Mouse (Mus musculus): ENCODE measurements around the gene Foxd1. TPM values are rescaled to one million over a fixed set of nuclear protein-coding genes. Genes with fewer than 3 reads are reported as not detected.
A peak's percentile ranks its signal among the peaks of the same experiment; 100 is the strongest.

The Foxd1 gene
- 3.4 and 3.7 TPM in 2 replicates for polyA plus RNA-seq (2016; fragmentation: Nextera tagmentation; extraction: Ambion mirVana)

DNA sequence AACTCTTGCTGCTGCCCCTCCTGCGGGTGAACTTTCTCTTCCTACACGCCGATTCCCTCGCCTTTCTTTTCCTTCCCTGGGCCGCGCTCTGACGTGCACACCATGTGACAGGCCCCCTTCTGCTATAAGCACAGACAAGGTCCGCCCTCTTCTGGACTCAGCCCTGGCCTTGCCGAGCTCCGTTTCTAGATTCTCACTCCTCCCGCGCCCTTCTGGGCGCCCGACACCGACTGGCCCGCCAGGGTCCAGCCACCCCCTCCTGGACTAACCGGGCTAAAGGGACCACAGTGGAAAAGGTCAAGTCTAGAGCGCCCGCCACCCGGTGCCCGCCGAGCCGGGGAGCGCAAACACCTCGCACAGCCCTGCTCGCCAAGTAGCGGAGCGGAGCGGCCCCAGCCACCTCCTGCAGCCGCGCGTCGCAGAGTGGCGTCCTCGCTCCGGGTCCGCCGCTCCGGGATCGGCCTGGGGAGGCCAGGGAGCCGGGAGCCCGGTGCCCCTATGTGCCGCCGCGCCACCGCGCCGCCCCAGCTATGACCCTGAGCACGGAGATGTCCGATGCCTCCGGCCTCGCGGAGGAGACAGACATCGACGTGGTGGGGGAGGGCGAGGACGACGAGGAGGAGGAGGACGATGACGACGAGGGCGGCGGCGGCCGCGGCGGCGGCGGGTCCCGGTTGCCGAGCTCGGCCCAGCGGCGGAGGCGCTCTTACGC lies at the start of gene Foxd1:
Foxd1 (plus strand) TSS at position 153 of the 712 bp plus-strand sequence.
- peak within 1 kb of the TSS; percentile 86 for H3K27ac ChIP-seq (replicated peaks)
- peak within 1 kb of the TSS; percentile 66 for H3K4me3 ChIP-seq
- H3K27me3 ChIP-seq (ENCODE audit: low read depth, poor library complexity, severe bottlenecking) = peaks cover 100% of the 10 kb centered on the region

DNA sequence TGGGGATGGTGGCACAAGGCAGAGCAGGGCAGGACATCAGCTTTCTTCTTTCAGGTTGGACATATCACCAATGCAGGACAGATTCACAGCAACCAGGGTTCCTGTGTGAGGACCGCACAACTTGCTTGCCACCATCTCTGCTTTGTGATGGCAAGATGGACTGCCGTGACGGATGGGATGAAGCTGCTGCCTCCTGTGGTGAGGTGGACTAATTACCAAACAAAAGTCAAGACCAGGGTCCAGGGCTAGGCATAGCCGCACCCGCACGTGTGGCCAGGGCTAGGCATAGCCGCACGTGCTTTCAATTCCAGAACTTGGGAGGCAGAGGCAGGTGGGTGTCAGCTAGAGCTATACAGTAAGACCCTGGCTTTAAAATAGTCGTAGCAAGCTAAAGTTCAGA lies 48.8 kb upstream of the Foxd1 start:
- no peak for DNase-seq (ENCODE audit: low spot score)
- Histone ChIP-seq H3K4me1 (no peaks in the 10 kb centered on the region), H3K4me3 (no peak overlapping the region), H3K36me3 (peaks cover 33% of the 10 kb centered on the region), H3K9me3 (replicated peaks) (no peaks in the 10 kb centered on the region), H3K27me3 (ENCODE audit: low read depth, poor library complexity, severe bottlenecking) (no peaks in the 10 kb centered on the region), H3K27ac (replicated peaks) (no peak overlapping the region)
- 91% methylated on average over 9 of the region's 9 CpGs for WGBS

More for the DNA sequence above, at the start of gene Foxd1:
- Histone ChIP-seq H3K9me3 (replicated peaks) (no peaks in the 10 kb centered on the region), H3K36me3 (no peaks in the 10 kb centered on the region), H3K4me1 (peaks cover 44% of the 10 kb centered on the region)
- peak; percentile 88 for DNase-seq (ENCODE audit: low spot score)
- WGBS = under 1% methylated on average over 71 of the region's 76 CpGs

GRCm38 (mm10) chr13:98306393-98306792 lies 47.6 kb upstream of the Foxd1 start:
- no peak for DNase-seq (ENCODE audit: low spot score)
- Histone ChIP-seq H3K27me3 (ENCODE audit: low read depth, poor library complexity, severe bottlenecking) (no peaks in the 10 kb centered on the region), H3K4me1 (no peaks in the 10 kb centered on the region), H3K9me3 (replicated peaks) (no peaks in the 10 kb centered on the region), H3K36me3 (peaks cover 44% of the 10 kb centered on the region), H3K27ac (replicated peaks) (no peak overlapping the region), H3K4me3 (no peak overlapping the region)
- 55% methylated on average over 5 of the region's 5 CpGs for WGBS

DNA sequence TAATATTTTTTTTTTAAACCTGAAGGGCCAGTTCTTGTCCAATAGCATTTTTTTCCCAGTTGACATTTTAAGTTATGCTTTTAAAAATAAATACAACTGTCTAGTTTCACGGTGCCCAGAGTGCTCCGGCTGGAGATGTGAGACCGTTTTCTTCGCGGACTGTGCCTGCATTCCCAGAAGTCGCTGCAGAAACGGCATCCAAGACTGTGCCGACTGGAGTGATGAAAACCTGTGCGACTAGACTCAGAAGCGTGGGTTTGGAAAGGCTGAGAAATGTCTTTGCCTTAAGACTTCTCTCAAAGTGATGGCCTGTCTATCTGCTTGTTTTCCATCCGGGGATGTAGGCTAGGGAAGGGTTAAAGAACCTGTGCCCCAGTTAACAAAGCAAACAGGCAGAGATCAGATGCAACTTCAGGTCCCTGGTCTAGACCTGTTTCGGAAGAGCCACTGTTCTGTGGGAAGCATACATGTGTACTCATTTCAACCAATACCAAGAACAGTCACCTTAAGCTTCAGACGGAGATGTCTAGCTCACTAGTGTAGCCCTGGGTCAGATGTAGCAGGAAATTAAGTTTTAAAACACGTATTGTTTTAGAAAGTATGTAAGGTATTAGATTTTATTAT lies 47.1 kb upstream of the Foxd1 start:
- no peaks in the 10 kb centered on the region for H3K4me1 ChIP-seq
- H3K4me3 ChIP-seq = no peak overlapping the region
- no peaks in the 10 kb centered on the region for H3K27me3 ChIP-seq (ENCODE audit: low read depth, poor library complexity, severe bottlenecking)
- DNase-seq (ENCODE audit: low spot score) = no peak
- no peak overlapping the region for H3K27ac ChIP-seq (replicated peaks)
- no peaks in the 10 kb centered on the region for H3K9me3 ChIP-seq (replicated peaks)
- H3K36me3 ChIP-seq = peaks cover 50% of the 10 kb centered on the region
- 65% methylated on average over 14 of the region's 14 CpGs for WGBS

DNA sequence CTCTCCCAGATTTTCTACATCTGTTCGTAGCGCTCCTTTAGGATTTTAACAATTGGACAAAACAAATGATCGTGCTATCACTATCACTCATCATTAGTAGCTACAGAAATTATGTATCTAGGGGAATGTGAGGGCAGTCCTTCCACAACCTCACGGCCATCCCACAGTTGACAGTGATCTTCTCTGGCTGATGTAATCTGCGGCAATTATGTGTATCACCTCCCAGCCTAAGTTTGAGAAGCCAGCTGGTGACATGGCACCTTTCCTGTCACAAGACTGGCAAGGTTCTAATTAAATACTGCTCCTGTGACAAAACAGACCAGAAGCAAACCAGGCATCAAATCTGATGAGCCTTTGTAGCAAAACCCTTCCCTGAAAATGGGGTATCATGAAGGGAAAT lies 46.0 kb upstream of the Foxd1 start:
- Histone ChIP-seq H3K4me1 (no peaks in the 10 kb centered on the region), H3K4me3 (no peak overlapping the region), H3K27ac (replicated peaks) (no peak overlapping the region), H3K27me3 (ENCODE audit: low read depth, poor library complexity, severe bottlenecking) (no peaks in the 10 kb centered on the region), H3K9me3 (replicated peaks) (no peaks in the 10 kb centered on the region), H3K36me3 (peaks cover 60% of the 10 kb centered on the region)
- no peak for DNase-seq (ENCODE audit: low spot score)
- 87% methylated on average over 5 of the region's 5 CpGs for WGBS

- H3K9me3 ChIP-seq (replicated peaks) = no peaks in the 10 kb centered on the region
- no peak for DNase-seq (ENCODE audit: low spot score)
- H3K4me3 ChIP-seq = no peak overlapping the region
- no peaks in the 10 kb centered on the region for H3K4me1 ChIP-seq
- 90% methylated on average over 4 of the region's 4 CpGs for WGBS
- H3K27me3 ChIP-seq (ENCODE audit: low read depth, poor library complexity, severe bottlenecking) = no peaks in the 10 kb centered on the region
- H3K36me3 ChIP-seq = peaks cover 68% of the 10 kb centered on the region
- H3K27ac ChIP-seq (replicated peaks) = no peak overlapping the region
These were observed 45.3 kb upstream of the Foxd1 start for GRCm38 (mm10) chr13:98308724-98309123.

DNA sequence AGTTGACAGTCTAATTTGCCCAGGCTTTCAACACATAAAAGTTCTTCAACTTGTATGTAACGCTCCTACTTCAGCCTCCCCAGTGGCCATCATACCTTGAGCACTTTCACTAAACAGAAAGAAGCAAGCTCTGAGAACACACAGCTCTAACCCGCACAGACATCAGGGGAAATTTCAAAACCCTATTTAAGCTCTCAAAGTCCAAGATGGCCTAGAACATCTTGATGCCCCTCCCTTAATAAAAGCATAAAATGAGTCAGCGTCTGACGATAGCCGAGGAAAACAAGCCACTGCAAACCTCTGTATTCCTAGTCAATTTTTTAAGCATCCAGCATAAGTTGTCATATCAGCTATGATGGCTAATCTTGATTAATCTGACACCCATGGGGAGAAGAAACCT lies 42.4 kb upstream of the Foxd1 start:
- no peaks in the 10 kb centered on the region for H3K27me3 ChIP-seq (ENCODE audit: low read depth, poor library complexity, severe bottlenecking)
- H3K27ac ChIP-seq (replicated peaks) = no peak overlapping the region
- WGBS = 94% methylated on average over 5 of the region's 5 CpGs
- DNase-seq (ENCODE audit: low spot score) = no peak
- H3K4me3 ChIP-seq = no peak overlapping the region
- peaks cover 77% of the 10 kb centered on the region for H3K36me3 ChIP-seq
- H3K9me3 ChIP-seq (replicated peaks) = no peaks in the 10 kb centered on the region
- H3K4me1 ChIP-seq = peaks cover 21% of the 10 kb centered on the region

GRCm38 (mm10) chr13:98313631-98314030 lies 40.4 kb upstream of the Foxd1 start:
- no peaks in the 10 kb centered on the region for H3K9me3 ChIP-seq (replicated peaks)
- peaks cover 27% of the 10 kb centered on the region for H3K4me1 ChIP-seq
- H3K27me3 ChIP-seq (ENCODE audit: low read depth, poor library complexity, severe bottlenecking) = no peaks in the 10 kb centered on the region
- H3K36me3 ChIP-seq = peaks cover 63% of the 10 kb centered on the region
- WGBS = 86% methylated on average over 7 of the region's 7 CpGs
- H3K4me3 ChIP-seq = no peak overlapping the region
- no peak overlapping the region for H3K27ac ChIP-seq (replicated peaks)
- DNase-seq (ENCODE audit: low spot score) = no peak

DNA sequence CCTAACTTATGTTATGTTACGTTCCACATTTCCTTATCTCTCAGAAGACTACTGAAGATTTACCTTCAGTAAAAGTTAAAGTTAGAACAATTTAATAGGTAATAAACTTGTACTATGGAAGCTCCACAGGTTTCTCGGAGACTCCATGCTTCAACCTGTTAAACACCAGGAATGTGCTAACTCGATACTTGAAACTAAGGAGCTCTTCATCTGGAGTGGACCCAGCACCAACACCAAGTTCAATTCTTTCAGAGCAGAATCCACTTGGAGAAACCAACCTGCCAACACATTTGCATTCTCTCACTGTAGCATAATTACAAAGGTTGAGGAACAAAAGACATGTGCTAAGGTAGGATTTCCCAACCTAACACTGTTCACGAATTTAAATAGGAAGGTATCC lies 38.9 kb upstream of the Foxd1 start:
- H3K27ac ChIP-seq (replicated peaks) = no peak overlapping the region
- no peaks in the 10 kb centered on the region for H3K27me3 ChIP-seq (ENCODE audit: low read depth, poor library complexity, severe bottlenecking)
- H3K36me3 ChIP-seq = peaks cover 50% of the 10 kb centered on the region
- H3K4me3 ChIP-seq = peak overlapping the region; percentile 100
- no peak for DNase-seq (ENCODE audit: low spot score)
- 84% methylated on average over 4 of the region's 4 CpGs for WGBS
- H3K4me1 ChIP-seq = peaks cover 27% of the 10 kb centered on the region
- H3K9me3 ChIP-seq (replicated peaks) = no peaks in the 10 kb centered on the region

DNA sequence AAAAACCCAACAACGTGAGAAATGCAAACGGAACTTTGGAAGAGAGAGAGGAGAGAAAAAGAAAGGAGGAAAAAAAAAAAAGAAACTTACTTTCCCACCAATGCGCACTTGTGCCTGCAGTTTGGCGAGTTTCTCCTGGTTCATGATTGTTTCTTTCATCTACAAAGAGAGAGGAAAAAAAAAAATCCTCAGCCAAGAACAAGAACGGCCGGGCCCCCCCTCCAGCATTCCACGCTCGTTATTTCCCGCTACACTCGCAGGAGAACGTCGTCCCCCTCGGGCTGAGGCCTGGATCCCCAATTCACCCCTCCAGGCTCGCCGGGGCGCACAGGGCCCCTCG lies 37.9 kb upstream of the Foxd1 start:
- 1% methylated on average over 17 of the region's 17 CpGs for WGBS

GRCm38 (mm10) chr13:98316480-98317245 lies 37.4 kb upstream of the Foxd1 start, which contains the start of gene Btf3:
Gene Btf3 (minus strand): TSS chr13:98317006.
- peaks cover 36% of the 10 kb centered on the region for H3K36me3 ChIP-seq
- H3K4me3 ChIP-seq = peak within 1 kb of the TSS; percentile 100
- peak; percentile 97 for DNase-seq (ENCODE audit: low spot score)
- under 1% methylated on average over 90 of the region's 90 CpGs for WGBS
- H3K4me1 ChIP-seq = peaks cover 27% of the 10 kb centered on the region
- no peaks in the 10 kb centered on the region for H3K9me3 ChIP-seq (replicated peaks)
- peak within 1 kb of the TSS; percentile 98 for H3K27ac ChIP-seq (replicated peaks)
- H3K27me3 ChIP-seq (ENCODE audit: low read depth, poor library complexity, severe bottlenecking) = no peaks in the 10 kb centered on the region

More for the DNA sequence above, 37.9 kb upstream of the Foxd1 start:
- H3K27me3 ChIP-seq (ENCODE audit: low read depth, poor library complexity, severe bottlenecking) = no peaks in the 10 kb centered on the region
- peaks cover 27% of the 10 kb centered on the region for H3K4me1 ChIP-seq
- no peak for DNase-seq (ENCODE audit: low spot score)
- no peaks in the 10 kb centered on the region for H3K9me3 ChIP-seq (replicated peaks)
- H3K27ac ChIP-seq (replicated peaks) = peak overlapping the region; percentile 98
- H3K36me3 ChIP-seq = peaks cover 40% of the 10 kb centered on the region
- peak overlapping the region; percentile 100 for H3K4me3 ChIP-seq

- peak overlapping the region; percentile 98 for H3K27ac ChIP-seq (replicated peaks)
- 3% methylated on average over 16 of the region's 16 CpGs for WGBS
- peaks cover 30% of the 10 kb centered on the region for H3K36me3 ChIP-seq
- H3K27me3 ChIP-seq (ENCODE audit: low read depth, poor library complexity, severe bottlenecking) = no peaks in the 10 kb centered on the region
- peak overlapping the region; percentile 100 for H3K4me3 ChIP-seq
- no peak for DNase-seq (ENCODE audit: low spot score)
- H3K9me3 ChIP-seq (replicated peaks) = no peaks in the 10 kb centered on the region
- H3K4me1 ChIP-seq = peaks cover 27% of the 10 kb centered on the region
These were observed 36.8 kb upstream of the Foxd1 start for GRCm38 (mm10) chr13:98317246-98317677.

GRCm38 (mm10) chr13:98317911-98318310 lies 36.1 kb upstream of the Foxd1 start:
- peak overlapping the region; percentile 100 for H3K4me3 ChIP-seq
- H3K27ac ChIP-seq (replicated peaks) = no peak overlapping the region
- peaks cover 27% of the 10 kb centered on the region for H3K4me1 ChIP-seq
- WGBS = 92% methylated on average over 6 of the region's 6 CpGs
- H3K36me3 ChIP-seq = peaks cover 23% of the 10 kb centered on the region
- H3K9me3 ChIP-seq (replicated peaks) = no peaks in the 10 kb centered on the region
- H3K27me3 ChIP-seq (ENCODE audit: low read depth, poor library complexity, severe bottlenecking) = no peaks in the 10 kb centered on the region
- no peak for DNase-seq (ENCODE audit: low spot score)

All from midbrain, embryonic 10.5 days (tissue).